Mouse (Mus musculus): Measurements from ENCODE around the gene Hils1. TPM values are rescaled to one million over a fixed set of nuclear protein-coding genes. Genes with fewer than 3 reads are reported as not detected.
A peak's percentile ranks its signal among the peaks of the same experiment; 100 is the strongest.
"Not testable (repeated sequence)": the region's sequence is repeated elsewhere in the genome, so short reads cannot be mapped to it uniquely, and the experiment has no call there.

Gene Hils1
- polyA plus RNA-seq, 2 experiments from 2014 or later, result not detected

GRCm38 (mm10) chr11:95006525-95007219 is 39.3 kb downstream of the Hils1 start:
- peak; percentile 73 for ATAC-seq

- no peak for ATAC-seq
Measured at GRCm38 (mm10) chr11:95007418-95007817, 40.0 kb downstream of the Hils1 start.

GRCm38 (mm10) chr11:95008661-95009628 is 41.6 kb downstream of the Hils1 start:
- peak; percentile 46 for ATAC-seq

GRCm38 (mm10) chr11:95009629-95010014 is 42.2 kb downstream of the Hils1 start, which contains the start of gene Samd14:
Samd14 (plus strand) TSS chr11:95009879.
- ATAC-seq, result peak; percentile 18

- no peak for ATAC-seq
Measured at GRCm38 (mm10) chr11:95010141-95010739, 42.8 kb downstream of the Hils1 start.

- not testable (repeated sequence) for ATAC-seq
Measured at GRCm38 (mm10) chr11:95010841-95011403, 43.5 kb downstream of the Hils1 start.

- ATAC-seq, result no peak
Measured at GRCm38 (mm10) chr11:95011416-95011815, 44.0 kb downstream of the Hils1 start.

- no peak for ATAC-seq
Measured at GRCm38 (mm10) chr11:95012075-95012474, 44.7 kb downstream of the Hils1 start.

GRCm38 (mm10) chr11:95012487-95012886 is 45.1 kb downstream of the Hils1 start:
- no peak for ATAC-seq

GRCm38 (mm10) chr11:95015484-95015883 is 48.1 kb downstream of the Hils1 start:
- no peak for ATAC-seq

Other genes with a start within 250 kb of the Hils1 start
- not detected for gene Cdc34b, start 225.8 kb upstream of the Hils1 start, polyA plus RNA-seq (2017; shearing (Covaris generic))
- not detected for gene Tmem92, start 184.9 kb upstream of the Hils1 start, polyA plus RNA-seq (2017; shearing (Covaris generic))
- under 1 TPM in 1 of 2 experiments, not detected in 1; 0.09 TPM for gene Col1a1, start 31.4 kb upstream of the Hils1 start, polyA plus RNA-seq (2017; shearing (Covaris generic))
- gene Sgca, start 8.7 kb downstream of the Hils1 start, polyA plus RNA-seq (2017; shearing (Covaris generic)), result not detected
- gene Ppp1r9b, start 23.4 kb downstream of the Hils1 start, polyA plus RNA-seq (2017; shearing (Covaris generic)), result 10 to 100 TPM; 18.1 to 21.7 TPM
- under 1 TPM; 0.87 to 0.94 TPM for gene Samd14, start 42.3 kb downstream of the Hils1 start, polyA plus RNA-seq (2017; shearing (Covaris generic))
- gene Pdk2, start 73.8 kb downstream of the Hils1 start, polyA plus RNA-seq (2017; shearing (Covaris generic)), result 10 to 100 TPM in 1 of 2 experiments, 1 to 10 TPM in 1; 8.5 to 13.3 TPM
- under 1 TPM; 0.51 to 0.63 TPM for gene Itga3, start 109.2 kb downstream of the Hils1 start, polyA plus RNA-seq (2017; shearing (Covaris generic))
- under 1 TPM in 1 of 2 experiments, not detected in 1; 0.20 TPM for gene Dlx3, start 152.5 kb downstream of the Hils1 start, polyA plus RNA-seq (2017; shearing (Covaris generic))
- gene Dlx4, start 178.7 kb downstream of the Hils1 start, polyA plus RNA-seq (2017; shearing (Covaris generic)), result not detected

Data from CD4-positive, CD25-positive, alpha-beta regulatory T cell, adult 4 months (primary cell).